Mouse (Mus musculus): ENCODE measurements around the gene Gfpt2.
"Not testable (repeated sequence)": the region's sequence is repeated elsewhere in the genome, so short reads cannot be mapped to it uniquely, and the experiment has no call there.

Gene Gfpt2

DNA sequence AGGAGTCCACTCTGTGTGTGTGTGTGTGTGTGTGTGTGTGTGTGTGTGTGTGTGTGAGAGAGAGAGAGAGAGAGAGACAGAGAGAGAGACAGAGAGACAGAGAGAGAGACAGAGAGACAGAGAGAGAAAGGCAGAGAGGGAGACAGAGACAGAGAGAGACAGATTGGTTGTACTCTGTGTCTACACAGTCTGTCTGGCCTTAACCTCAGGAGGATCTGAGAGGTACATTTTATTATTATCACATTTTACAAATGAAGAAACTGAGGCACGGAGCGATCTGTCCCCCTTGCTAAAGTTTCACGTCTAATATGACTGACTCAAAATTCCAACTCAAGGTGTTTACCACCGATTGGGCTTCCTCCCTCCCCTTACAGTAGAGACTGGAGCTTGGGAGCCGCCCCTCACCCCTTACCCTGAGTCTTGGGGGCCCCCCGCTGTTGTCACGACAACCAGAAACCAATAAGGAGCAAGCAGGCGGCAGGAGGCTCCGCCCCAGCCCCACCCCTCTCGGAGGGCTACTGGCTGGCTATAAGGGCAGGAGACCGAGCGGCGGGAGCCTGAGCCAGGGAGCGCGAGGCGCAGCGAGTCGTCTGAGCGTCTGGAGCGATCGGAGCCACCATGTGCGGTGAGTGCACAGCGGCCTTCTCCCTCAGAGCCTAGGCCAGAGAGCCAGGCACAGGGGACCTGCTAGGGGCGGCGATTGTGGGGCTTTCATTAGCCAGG lies at the start of gene Gfpt2:
Gene Gfpt2, plus strand, starts transcription at position 560 of the 723 bp plus-strand sequence.
- peak in 1 of 2 experiments; percentile 1 for DNase-seq (ENCODE audit: low read depth in 2 of 2, low spot score in 2 of 2)

DNA sequence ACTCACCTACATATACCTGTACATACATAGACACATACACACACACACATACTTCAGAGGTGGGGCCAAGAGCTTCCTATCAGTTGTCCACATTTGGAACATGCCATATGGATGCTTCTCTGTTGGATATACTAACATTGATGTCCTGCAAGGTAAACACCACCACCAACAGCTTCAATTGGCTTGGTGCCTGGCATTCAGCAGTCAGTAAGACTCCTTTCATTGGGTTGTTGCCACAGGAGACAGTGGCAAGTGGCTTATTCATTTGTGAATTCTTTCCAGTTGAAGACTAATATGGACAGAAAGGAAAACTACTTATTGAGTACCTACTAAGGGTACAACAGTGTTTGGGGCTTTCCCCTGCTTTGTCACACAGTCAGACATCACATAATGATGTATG lies 49.0 kb upstream of the Gfpt2 start:
- DNase-seq (ENCODE audit: low read depth in 2 of 2, low spot score in 2 of 2): no peak

DNA sequence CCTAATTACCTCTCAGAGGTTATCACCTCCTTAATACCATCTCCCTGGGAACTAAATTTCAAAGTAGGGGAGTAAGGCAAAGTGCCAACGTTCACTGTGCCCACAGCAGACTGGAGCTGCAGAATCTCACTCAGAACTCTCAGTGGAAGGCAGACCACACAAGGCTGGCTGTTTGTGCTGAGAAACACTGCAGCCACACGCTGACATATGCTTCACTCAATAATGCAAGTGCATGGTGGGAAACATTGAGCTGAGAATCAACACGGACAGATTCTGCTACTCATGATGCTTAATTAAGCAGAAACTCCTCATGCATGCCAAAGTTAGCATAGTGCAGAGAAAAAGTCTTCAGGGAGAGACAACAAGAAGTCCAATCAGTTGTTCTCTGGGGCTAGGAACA lies 48.1 kb upstream of the Gfpt2 start:
- no peak for DNase-seq (ENCODE audit: low read depth in 2 of 2, low spot score in 2 of 2)

DNA sequence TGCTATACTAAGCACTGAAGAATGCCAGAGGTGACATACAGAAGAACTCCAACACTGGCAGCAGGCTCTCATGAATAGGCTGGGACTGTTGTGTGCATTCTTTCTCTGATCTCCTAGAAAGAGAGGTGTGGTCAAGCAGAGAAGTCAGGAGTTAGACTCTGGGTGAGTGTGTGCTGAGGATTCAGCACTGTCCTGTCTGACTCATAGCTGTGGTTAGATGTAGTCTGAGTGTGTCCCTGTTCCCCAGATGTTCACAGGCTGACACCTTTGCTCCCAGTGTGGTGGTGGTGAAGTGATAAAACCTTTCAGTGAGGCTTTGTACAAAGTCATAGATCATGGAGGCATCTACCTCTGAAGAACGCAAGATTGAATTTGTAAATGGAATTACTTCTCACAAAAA lies 47.2 kb upstream of the Gfpt2 start:
- DNase-seq (ENCODE audit: low read depth in 2 of 2, low spot score in 2 of 2): no peak

DNA sequence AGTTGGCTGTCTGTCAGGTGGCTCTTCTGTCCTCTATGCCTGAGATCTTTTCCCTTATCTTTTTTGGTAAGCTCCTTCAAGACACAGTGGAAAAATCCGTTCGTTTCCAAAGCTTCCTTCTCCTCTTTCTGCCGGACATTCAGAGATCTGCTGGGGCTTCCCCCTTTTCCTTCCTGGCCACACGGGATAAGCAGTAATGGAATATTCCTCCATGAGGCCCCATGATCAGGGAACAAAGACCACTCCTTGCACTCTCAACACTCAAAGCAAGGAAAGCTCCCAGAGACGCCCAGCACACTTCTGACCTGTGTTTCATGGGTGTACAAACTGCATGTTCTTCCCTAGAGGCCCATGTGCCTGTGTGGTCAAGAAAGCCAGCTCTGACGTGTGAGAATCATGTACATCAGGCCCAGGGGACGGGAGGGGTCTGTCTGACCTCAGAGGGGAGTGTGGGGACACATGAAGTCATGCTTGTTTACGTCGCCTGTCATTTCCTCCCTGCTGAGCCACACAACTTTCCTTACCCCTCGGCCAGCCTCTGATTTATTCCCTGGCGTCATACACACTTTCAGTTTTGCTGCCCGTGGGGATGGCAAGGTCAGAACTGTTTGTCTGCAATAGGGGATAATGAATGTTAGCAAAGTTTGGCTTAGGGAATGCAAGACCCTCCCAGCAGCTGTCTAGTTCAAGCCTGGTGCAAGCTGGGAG lies 38.9 kb upstream of the Gfpt2 start:
- DNase-seq (ENCODE audit: low read depth in 2 of 2, low spot score in 2 of 2): no peak

DNA sequence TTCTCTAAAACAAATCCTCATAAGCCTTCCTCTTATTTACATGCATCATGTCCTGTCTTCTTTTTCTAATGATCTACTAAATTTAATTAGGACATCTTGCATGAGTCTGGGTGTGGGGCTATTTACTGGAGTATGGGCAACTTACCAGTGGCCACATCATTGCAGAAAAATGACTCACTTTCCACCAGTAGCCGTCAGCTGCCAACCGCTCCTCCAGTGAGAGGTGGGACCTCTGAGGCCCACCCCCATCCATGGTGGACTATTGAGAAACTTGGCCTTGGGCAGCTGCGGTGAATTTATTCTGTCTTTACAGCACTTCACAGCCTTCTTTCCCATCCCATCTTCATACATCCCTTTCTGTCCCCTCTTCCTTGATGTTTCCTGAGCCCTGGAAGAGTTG lies 35.9 kb upstream of the Gfpt2 start:
- DNase-seq (ENCODE audit: low read depth in 2 of 2, low spot score in 2 of 2): no peak

DNA sequence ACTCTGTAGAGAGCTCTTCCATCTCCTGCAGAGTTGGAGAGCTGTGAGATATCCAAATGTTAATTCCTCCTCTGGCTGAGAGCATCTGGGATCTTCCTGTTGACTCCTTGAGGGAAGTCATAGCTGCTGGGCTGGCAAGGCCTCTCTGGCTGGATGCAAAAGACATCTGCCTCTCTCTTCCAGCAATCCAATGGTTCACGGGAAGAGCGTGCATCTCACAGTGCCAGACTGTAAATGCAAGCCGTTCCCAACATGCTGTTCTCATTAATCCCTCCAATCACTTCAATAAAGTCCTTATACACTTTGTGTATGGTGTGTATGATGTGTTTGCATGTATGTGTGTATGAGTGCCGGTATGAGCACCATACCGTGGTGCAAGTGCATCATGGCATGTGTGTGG lies 32.8 kb upstream of the Gfpt2 start:
- DNase-seq (ENCODE audit: low read depth in 2 of 2, low spot score in 2 of 2): no peak

DNA sequence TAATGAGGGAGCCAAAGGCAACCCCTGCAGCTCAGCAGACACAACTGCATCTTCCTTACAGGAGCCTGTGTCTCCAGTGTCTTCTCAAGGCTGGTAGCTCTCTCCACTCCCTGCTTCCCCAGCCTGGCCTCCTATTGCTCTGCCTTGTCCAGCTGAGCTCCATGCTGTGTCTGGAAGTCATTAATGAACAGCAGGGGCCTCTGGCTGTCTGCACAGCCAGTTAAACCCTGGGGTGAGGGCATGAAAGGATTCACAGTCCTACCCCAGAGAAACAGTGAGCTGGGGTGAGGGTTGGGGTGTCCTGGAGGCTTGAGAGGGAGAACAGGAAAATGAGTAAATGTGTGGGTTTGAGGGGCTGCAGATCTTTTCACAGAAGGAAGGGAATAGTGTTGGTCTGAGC lies 30.4 kb upstream of the Gfpt2 start:
- DNase-seq (ENCODE audit: low read depth in 2 of 2, low spot score in 2 of 2): no peak

DNA sequence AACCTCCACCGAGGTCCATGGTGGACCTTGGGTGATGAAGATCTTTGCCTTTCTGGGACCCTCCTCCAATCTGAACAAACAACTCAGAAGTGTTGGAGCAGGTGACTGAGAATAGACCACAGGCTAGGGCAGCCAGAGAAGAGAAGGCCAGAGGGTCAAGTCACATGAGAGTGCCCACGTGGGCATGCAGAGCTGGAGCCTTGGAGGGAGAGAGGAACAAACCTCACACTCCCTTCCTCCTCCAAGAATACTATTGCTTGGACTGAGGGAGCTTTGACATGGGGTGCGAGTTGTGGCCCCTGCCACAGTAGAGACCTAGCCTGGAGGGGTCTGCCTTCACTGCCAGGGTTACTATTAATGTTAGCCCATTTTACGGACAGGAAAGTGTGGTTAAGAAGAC lies 30.0 kb upstream of the Gfpt2 start:
- DNase-seq (ENCODE audit: low read depth in 2 of 2, low spot score in 2 of 2): no peak

DNA sequence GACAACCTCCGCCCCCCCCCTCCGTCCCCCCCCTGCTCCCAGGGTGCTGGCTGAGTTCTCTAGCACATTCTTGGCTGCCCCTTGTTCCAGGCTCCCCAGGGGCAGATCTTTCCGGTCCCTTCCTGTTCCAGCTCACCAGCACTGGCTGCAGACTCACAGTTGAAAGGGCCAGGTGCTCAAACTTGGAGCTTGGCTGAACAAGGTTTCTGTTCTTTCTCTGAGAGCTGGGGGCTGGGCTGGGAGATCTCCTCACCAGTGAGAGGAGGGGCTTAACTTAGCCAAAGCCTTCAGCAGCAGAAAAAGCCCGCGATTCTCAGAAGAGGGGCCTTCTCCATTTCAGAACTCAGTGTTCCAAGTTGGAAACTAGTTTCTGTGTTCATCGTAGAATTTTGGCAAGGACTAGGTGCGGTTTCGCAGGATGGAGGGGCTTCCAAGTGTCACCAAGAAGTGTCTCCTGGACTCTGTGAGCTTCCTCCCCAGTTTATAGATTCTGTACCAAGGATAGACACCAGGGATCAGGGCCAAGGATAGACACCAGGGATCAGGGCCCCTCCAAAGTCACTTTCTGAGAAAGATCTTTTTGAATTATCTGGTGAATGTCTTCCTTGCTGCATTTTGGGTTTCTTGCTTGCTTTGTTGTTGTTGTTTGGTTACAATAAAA lies 29.2 kb upstream of the Gfpt2 start:
- DNase-seq (ENCODE audit: low read depth in 2 of 2, low spot score in 2 of 2): no peak

DNA sequence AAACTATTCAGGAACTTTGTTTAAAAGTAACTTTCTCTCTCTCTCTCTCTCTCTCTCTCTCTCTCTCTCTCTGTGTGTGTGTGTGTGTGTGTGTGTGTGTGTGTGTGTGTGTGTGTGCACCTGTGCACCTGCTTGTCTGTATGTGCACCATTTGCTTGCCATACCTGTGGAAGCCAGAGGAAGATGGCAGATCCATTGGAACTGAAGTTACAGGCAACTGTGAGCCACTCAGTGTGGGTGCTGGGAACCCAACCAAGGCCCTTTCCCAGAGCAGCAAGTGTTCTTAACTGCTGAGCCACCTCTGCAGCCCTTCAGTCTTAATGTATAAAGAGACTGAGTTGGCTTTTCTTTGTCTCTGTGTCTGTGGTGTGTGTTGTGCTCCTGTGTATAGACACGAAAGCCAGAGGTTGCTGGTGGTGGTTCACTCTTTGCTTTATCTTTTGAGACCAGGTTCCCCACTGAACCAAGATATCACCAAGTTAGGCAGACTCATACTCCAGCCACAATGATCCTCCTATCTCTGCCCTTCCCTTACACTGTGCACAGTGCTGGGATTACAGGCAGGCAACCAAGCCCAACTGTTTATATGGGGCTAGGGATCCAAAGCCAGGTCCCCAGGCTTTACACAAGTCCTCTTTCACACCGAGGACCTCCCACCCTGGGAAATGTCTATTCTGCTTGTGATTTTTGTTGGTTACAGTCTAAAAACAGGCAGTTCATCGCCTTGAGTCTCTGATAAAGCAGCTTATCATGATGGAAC lies 28.4 kb upstream of the Gfpt2 start:
- no peak for DNase-seq (ENCODE audit: low read depth in 2 of 2, low spot score in 2 of 2)

DNA sequence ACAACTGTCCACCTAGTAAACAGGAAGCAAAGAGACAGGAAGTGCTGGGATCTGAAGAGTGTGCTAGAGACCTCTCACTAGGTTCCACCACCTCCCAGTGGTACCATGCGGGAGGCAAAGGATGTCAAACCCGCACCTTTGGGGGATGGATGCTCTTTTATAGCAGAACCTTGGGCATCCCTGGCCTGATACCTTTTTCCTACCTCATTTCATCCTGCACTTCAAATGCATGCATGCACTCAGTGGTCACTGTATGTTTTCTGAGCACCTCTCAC lies 27.9 kb upstream of the Gfpt2 start:
- no peak for DNase-seq (ENCODE audit: low read depth in 2 of 2, low spot score in 2 of 2)

DNA sequence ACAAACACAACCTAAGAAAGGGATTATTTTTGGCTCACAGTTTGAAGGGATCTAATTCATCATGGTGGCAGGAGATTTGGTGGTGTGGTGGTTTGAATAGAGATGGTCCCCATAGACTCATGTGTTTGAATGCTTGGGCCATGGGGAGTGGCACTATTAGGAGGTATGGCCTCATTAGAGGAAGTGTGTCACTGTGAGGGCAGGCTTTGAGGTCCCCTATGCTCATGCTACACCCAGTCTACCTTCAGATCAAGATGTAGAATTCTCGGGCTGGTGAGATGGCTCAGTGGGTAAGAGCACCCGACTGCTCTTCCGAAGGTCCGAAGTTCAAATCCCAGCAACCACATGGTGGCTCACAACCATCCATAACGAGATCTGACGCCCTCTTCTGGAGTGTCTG lies 26.5 kb upstream of the Gfpt2 start:
- not testable (repeated sequence) for DNase-seq (ENCODE audit: low read depth in 2 of 2, low spot score in 2 of 2)

DNA sequence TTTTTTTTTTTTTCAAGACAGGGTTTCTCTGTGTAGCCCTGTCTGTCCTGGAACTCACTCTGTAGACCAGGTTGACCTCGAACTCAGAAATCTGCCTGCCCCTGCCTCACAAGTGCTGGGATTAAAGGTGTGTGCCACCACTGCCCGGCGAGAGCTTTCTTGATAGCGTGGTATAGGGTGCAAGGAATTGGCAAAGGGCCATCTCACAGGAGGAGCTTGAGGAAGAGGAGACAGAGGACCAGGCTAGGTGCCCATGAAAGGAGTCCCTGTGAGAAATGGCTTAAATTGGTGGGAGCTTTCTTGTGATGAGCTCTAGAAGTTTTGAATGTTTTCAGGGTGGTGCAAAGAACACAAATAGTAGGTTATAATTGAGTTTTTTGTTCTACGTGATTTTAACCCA lies 25.2 kb upstream of the Gfpt2 start:
- DNase-seq (ENCODE audit: low read depth in 2 of 2, low spot score in 2 of 2): no peak

DNA sequence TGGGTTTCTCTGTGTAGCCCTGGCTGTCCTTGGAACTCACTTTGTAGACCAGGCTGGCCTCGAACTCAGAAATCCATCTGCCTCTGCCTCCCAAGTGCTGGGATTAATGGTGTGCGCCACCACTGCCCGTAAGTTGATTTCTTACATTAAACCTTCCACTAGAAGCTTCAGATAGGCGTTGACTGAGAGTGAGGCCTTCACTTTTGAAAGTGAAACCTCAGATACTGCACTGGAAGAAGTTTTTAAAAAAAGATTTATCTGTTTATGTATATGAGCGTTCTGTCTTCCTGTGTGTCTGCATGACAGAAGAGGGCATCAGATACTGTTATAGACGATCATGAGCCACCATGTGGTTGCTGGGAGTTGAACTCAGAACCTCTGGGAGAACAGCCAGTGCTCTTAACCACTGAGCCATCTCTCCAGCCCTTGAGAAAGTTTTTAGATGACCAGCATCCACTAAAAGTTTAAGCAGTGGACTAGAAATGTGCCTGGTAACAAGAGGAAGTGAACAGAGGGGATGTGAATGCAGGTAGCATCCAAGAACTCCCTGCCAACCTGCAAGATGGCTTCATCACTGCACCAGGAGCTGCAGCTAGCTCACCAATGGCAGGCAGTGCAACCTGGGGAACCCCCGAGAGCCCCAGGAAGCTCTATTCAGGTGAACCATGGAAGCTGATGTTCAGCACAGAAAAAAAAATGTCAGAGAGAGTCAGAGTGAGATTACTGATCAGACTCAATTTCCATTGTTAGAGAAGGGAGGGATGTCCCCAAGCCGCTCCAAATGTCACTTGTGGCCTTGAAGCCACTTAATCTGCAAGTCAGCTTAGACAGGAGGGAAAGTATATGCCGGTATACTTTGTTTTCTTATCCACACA lies 23.1 kb upstream of the Gfpt2 start:
- DNase-seq (ENCODE audit: low read depth in 2 of 2, low spot score in 2 of 2): no peak

DNA sequence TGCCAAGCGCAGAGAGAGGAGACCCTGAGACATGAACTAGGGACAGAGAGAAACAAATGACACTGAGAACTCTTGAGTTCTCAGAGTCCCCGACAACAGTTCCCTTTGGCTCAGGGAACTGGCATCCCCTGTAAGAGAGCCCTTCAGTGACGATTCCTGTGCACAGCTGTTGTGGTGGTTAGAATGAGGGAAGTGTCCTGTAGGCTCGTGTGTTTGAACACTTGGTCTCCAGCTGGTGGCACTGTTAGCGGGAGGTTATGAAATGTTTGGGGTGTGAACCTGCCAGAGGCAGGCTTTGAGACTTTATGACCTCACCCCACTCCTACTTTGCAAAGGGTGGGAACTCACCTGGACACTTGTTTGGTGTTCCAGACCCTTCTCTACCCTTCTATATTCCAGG lies 21.7 kb upstream of the Gfpt2 start:
- no peak for DNase-seq (ENCODE audit: low read depth in 2 of 2, low spot score in 2 of 2)

DNA sequence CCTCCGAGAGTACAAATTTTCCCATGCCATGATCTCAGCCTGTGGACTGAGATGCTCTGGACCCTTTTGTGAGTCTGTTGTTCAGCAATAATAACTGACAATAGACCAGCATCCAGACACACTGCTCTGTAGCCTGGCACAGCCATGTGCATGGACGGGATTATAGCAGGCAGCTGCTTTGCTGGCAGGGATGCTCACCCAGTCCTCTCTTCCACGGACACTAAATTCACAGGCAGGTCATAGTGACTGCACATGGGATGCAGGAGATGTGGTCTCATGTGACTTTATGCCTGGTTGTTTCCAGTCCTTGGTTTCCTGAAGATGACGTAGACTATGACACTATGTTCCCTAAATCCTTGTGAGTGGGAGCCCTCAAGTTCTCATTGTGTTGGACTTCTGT lies 19.1 kb upstream of the Gfpt2 start:
- no peak for DNase-seq (ENCODE audit: low read depth in 2 of 2, low spot score in 2 of 2)

DNA sequence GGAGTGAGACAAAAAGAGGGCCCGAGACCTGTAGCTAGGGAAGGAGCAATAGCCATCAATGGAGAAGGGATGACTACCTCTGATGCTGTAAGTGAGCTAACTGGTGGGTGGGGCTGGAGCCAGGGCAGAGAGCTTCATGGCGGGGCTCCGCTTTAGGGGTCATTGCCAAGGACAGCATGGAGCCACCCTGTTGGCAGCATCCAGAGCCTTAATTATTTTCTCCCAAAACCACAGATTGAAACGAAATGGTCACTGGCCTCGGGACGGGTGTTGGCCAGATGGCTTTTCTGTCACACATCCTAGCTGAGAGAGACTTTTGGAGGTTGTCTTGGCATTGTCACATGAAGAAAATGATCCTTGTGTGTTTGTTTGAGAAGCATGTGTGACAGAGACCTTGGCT lies 15.1 kb upstream of the Gfpt2 start:
- DNase-seq (ENCODE audit: low read depth in 2 of 2, low spot score in 2 of 2): no peak

DNA sequence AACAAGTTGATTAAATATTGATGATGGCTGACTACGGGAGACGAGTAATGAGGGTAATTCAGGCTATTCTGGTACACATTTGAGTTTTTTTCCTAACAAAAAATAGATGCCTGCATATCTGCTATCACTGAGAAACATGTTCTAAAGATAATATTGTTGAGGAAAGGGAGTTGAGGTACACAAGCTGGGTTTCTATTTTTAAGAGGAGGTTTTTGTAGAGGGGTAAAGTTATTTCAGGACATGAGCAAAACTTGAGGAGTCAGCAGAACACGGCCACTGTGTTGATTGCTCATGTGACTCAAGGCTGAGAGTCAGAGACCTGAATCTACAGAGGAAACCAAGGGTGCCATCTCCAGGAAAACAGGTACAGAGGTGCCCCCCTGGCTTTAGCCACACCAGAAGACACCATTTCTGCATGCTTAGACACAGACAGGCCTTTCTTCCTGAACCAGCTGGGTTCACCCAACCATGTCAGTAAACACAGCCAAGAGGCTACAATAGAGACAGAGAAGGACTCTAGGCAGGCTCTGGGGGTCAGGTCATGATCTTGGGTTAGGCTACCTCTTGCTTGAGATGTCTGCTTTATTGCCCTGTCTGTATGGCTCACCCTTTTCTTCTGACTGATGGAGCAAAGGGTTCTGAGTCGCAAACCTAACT lies 13.7 kb upstream of the Gfpt2 start:
- no peak for DNase-seq (ENCODE audit: low read depth in 2 of 2, low spot score in 2 of 2)

DNA sequence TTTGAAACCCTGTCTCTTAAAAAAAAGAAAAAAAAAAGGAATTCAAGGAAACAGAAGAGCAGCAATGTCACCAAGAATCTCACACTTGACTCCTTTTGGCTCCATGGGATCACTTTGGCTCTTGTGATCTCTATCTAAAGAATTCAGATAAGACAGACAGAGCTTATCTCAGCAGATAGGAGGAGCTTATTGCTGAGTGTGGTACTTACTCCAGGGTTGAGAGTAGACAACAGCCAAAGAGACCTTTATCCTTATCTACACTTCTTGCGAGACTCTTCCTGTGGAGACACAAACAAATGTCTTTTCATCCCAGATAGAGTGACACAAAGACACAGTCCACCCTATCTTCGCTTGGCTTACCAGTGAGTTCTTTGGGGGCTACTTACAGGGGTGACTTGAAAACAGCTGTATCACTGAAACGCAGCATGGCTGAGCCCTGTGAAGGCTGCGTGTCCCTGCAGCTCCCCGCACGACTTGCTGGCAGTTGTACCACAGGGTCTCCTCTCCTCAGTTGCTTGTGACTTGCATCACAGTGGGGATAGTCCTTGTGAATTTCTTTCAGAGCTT lies 12.1 kb upstream of the Gfpt2 start:
- DNase-seq (ENCODE audit: low read depth in 2 of 2, low spot score in 2 of 2): no peak

Measured in CD8-positive naive resting alpha-beta T cell, adult 2 months (primary cell).